Mouse (Mus musculus) myocyte (in vitro differentiated cells): ENCODE results near the gene Wdr17. TPM values are rescaled to one million over a fixed set of nuclear protein-coding genes. Genes with fewer than 3 reads are reported as not detected.

Source experiments
- H3K27me3 ChIP-seq: one replicate; pipeline ENCODE4 v1.6.1; 2011; ENCODE audit not compliant: control insufficient read depth, insufficient read depth, insufficient read length
- H3K36me3 ChIP-seq: one replicate; pipeline ENCODE4 v1.6.1; 2011; ENCODE audit not compliant: control insufficient read depth, insufficient read depth
- H3K4me2 ChIP-seq: one replicate; pipeline ENCODE4 v1.6.1; 2011; ENCODE audit warnings: low read depth, control low read depth
- H3K4me3 ChIP-seq: one replicate; pipeline ENCODE4 v1.5.1; 2011; ENCODE audit warnings: mild to moderate bottlenecking, control low read depth, moderate library complexity
- H3K79me2 ChIP-seq: one replicate; pipeline ENCODE4 v1.6.1; 2011; ENCODE audit not compliant: control insufficient read depth, insufficient read depth
- H3ac ChIP-seq: one replicate; pipeline ENCODE4 v1.6.1; 2011; ENCODE audit not compliant: control insufficient read depth, insufficient read length
- CEBPB ChIP-seq: IDR thresholded peaks from 2 replicates; pipeline ENCODE4 v1.6.1; 2011; ENCODE audit warnings: mild to moderate bottlenecking, moderate library complexity; ENCODE audit not compliant: poor library complexity, insufficient read depth, severe bottlenecking
- E2F4 ChIP-seq: IDR thresholded peaks from one replicate; pipeline ENCODE4 v1.6.1; 2011; ENCODE audit warnings: mild to moderate bottlenecking, control low read depth, moderate library complexity; ENCODE audit not compliant: insufficient read depth
- MAX ChIP-seq: IDR thresholded peaks from one replicate; pipeline ENCODE4 v1.6.1; 2011; ENCODE audit warnings: low read depth, mild to moderate bottlenecking, control low read depth
- MYOD1 ChIP-seq, 3 experiments: IDR thresholded peaks; one replicate each; pipeline ENCODE4 v1.6.1; 2011; ENCODE audit warnings: control low read depth in 2 of 3, low read depth in 2 of 3, mild to moderate bottlenecking in 2 of 3, moderate library complexity in 1 of 3; ENCODE audit not compliant: insufficient read length in 2 of 3, control insufficient read depth in 1 of 3
- MYOG ChIP-seq, 3 experiments: IDR thresholded peaks; one replicate each; pipeline ENCODE4 v1.6.1; 2011; ENCODE audit warnings: control low read depth in 2 of 3, low read depth in 2 of 3, mild to moderate bottlenecking in 2 of 3; ENCODE audit not compliant: insufficient read length in 2 of 3, control insufficient read depth in 1 of 3, insufficient read depth in 1 of 3
- POLR2A ChIP-seq: IDR thresholded peaks from one replicate; pipeline ENCODE4 v1.6.1; 2011; ENCODE audit warnings: low read depth, mild to moderate bottlenecking, control low read depth, moderate library complexity; ENCODE audit not compliant: insufficient read length
- POLR2AphosphoS2 ChIP-seq: IDR thresholded peaks from one replicate; pipeline ENCODE4 v1.6.1; 2011; ENCODE audit warnings: low read depth, control low read depth; ENCODE audit not compliant: insufficient read length
- REST ChIP-seq: IDR thresholded peaks from one replicate; pipeline ENCODE4 v1.6.1; 2011; ENCODE audit warnings: mild to moderate bottlenecking, control low read depth, moderate library complexity; ENCODE audit not compliant: insufficient read depth, insufficient read length
- SRF ChIP-seq: IDR thresholded peaks from one replicate; pipeline ENCODE4 v1.6.1; 2011; ENCODE audit warnings: low read depth; ENCODE audit not compliant: control insufficient read depth, insufficient read length
- TCF12 ChIP-seq: IDR thresholded peaks from one replicate; pipeline ENCODE4 v1.6.1; 2011; ENCODE audit warnings: mild to moderate bottlenecking, control low read depth; ENCODE audit not compliant: poor library complexity, insufficient read depth, severe bottlenecking
- TCF3 ChIP-seq: IDR thresholded peaks from one replicate; pipeline ENCODE4 v1.6.1; 2011; ENCODE audit warnings: low read depth, control low read depth; ENCODE audit not compliant: insufficient read length
- USF1 ChIP-seq: IDR thresholded peaks from one replicate; pipeline ENCODE4 v1.6.1; 2011; ENCODE audit warnings: low read depth, mild to moderate bottlenecking, control low read depth, moderate library complexity
- polyA plus RNA-seq: library from polyadenylated mRNA; unstranded; fragments of >200 nt; fragmentation: generic; extraction: Trizol; gene quantifications from one replicate; pipeline ENCODE4 v1.2.1, GENCODE M21; 2012; ENCODE audit warnings: missing spikeins

The Wdr17 gene
- polyA plus RNA-seq, 1 experiment: not detected

- Histone ChIP-seq H3K4me3 (no peak overlapping the region), H3K36me3 (no peaks in the 10 kb centered on the region), H3K4me2 (no peak overlapping the region), H3ac (no peak overlapping the region), H3K27me3 (no peaks in the 10 kb centered on the region), H3K79me2 (no peaks in the 10 kb centered on the region)
- TF ChIP-seq TCF12 (no peak), TCF3 (no peak), POLR2A (no peak), POLR2AphosphoS2 (no peak), SRF (no peak), USF1 (no peak), MYOG (IDR thresholded peaks at IDR 0.05; ENCODE audit: control insufficient read depth in 1 of 3, insufficient read depth in 1 of 3, insufficient read length in 2 of 3, low read depth in 2 of 3) (no peak), REST (no peak), CEBPB (no peak), MAX (no peak), MYOD1 (IDR thresholded peaks at IDR 0.05; ENCODE audit: control insufficient read depth in 1 of 3, insufficient read length in 2 of 3, low read depth in 2 of 3) (no peak), E2F4 (no peak)
Observed at GRCm38 (mm10) chr8:54596940-54597339, 290.0 kb downstream of the Wdr17 start.

- H3K79me2 ChIP-seq: no peaks in the 10 kb centered on the region
- no peak overlapping the region for H3K4me3 ChIP-seq
Observed at GRCm38 (mm10) chr8:54596051-54596450, 290.9 kb downstream of the Wdr17 start.

GRCm38 (mm10) chr8:54594634-54595033 lies 292.4 kb downstream of the Wdr17 start:
- Histone ChIP-seq H3K36me3 (peaks cover 6% of the 10 kb centered on the region), H3K79me2 (no peaks in the 10 kb centered on the region), H3K27me3 (no peaks in the 10 kb centered on the region), H3ac (no peak overlapping the region), H3K4me3 (no peak overlapping the region), H3K4me2 (no peak overlapping the region)
- TF ChIP-seq REST (no peak), CEBPB (no peak), MYOD1 (IDR thresholded peaks at IDR 0.05; ENCODE audit: control insufficient read depth in 1 of 3, insufficient read length in 2 of 3, low read depth in 2 of 3) (no peak), MYOG (IDR thresholded peaks at IDR 0.05; ENCODE audit: control insufficient read depth in 1 of 3, insufficient read depth in 1 of 3, insufficient read length in 2 of 3, low read depth in 2 of 3) (no peak), POLR2A (no peak), SRF (no peak), POLR2AphosphoS2 (no peak)

More at GRCm38 (mm10) chr8:54596051-54596450, 290.9 kb downstream of the Wdr17 start:
- H3K36me3 ChIP-seq: no peaks in the 10 kb centered on the region
- TF ChIP-seq SRF: no peak
- TF ChIP-seq REST: no peak
- TF ChIP-seq POLR2AphosphoS2: no peak
- TF ChIP-seq CEBPB: no peak
- TF ChIP-seq MAX: no peak
- no peak for TF ChIP-seq MYOD1 (IDR thresholded peaks at IDR 0.05; ENCODE audit: control insufficient read depth in 1 of 3, insufficient read length in 2 of 3, low read depth in 2 of 3)
- TF ChIP-seq E2F4: no peak
- TF ChIP-seq TCF3: no peak
- TF ChIP-seq USF1: no peak
- TF ChIP-seq TCF12: no peak
- TF ChIP-seq MYOG (IDR thresholded peaks at IDR 0.05; ENCODE audit: control insufficient read depth in 1 of 3, insufficient read depth in 1 of 3, insufficient read length in 2 of 3, low read depth in 2 of 3): no peak
- no peak for TF ChIP-seq POLR2A
- H3ac ChIP-seq: no peak overlapping the region
- H3K27me3 ChIP-seq: no peaks in the 10 kb centered on the region
- H3K4me2 ChIP-seq: no peak overlapping the region

GRCm38 (mm10) chr8:54582886-54583285 lies 304.1 kb downstream of the Wdr17 start:
- Histone ChIP-seq H3K4me2 (no peak overlapping the region), H3K36me3 (peaks cover 73% of the 10 kb centered on the region), H3K79me2 (peaks cover 27% of the 10 kb centered on the region), H3ac (no peak overlapping the region), H3K27me3 (no peaks in the 10 kb centered on the region), H3K4me3 (no peak overlapping the region)
- no peak for TF ChIP-seq REST
- TF ChIP-seq MAX: no peak
- TF ChIP-seq TCF12: no peak
- no peak for TF ChIP-seq POLR2A
- no peak for TF ChIP-seq POLR2AphosphoS2
- TF ChIP-seq TCF3: no peak
- TF ChIP-seq MYOG (IDR thresholded peaks at IDR 0.05; ENCODE audit: control insufficient read depth in 1 of 3, insufficient read depth in 1 of 3, insufficient read length in 2 of 3, low read depth in 2 of 3): no peak

GRCm38 (mm10) chr8:54581436-54581835 lies 305.5 kb downstream of the Wdr17 start:
- TF ChIP-seq TCF3: no peak
- TF ChIP-seq MYOD1 (IDR thresholded peaks at IDR 0.05; ENCODE audit: control insufficient read depth in 1 of 3, insufficient read length in 2 of 3, low read depth in 2 of 3): no peak
- no peak for TF ChIP-seq POLR2AphosphoS2
- no peak for TF ChIP-seq MAX
- no peak for TF ChIP-seq E2F4
- TF ChIP-seq TCF12: no peak
- TF ChIP-seq USF1: no peak
- TF ChIP-seq SRF: no peak
- TF ChIP-seq CEBPB: no peak
- no peak for TF ChIP-seq REST
- TF ChIP-seq POLR2A: no peak
- TF ChIP-seq MYOG (IDR thresholded peaks at IDR 0.05; ENCODE audit: control insufficient read depth in 1 of 3, insufficient read depth in 1 of 3, insufficient read length in 2 of 3, low read depth in 2 of 3): no peak
- Histone ChIP-seq H3K36me3 (peaks cover 60% of the 10 kb centered on the region), H3K4me3 (no peak overlapping the region), H3ac (no peak overlapping the region), H3K4me2 (no peak overlapping the region), H3K79me2 (peaks cover 42% of the 10 kb centered on the region), H3K27me3 (no peaks in the 10 kb centered on the region)

Other genes starting within 250 kb of the Wdr17 start
- not detected for gene Gpm6a, start 67.7 kb upstream of the Wdr17 start, polyA plus RNA-seq